Mouse (Mus musculus) cerebellum, postnatal 14 days (tissue): ENCODE results near the gene Zbtb40.
A peak's percentile ranks its signal among the peaks of the same experiment; 100 is the strongest.

Experiments
- DNase-seq, 2 experiments: peaks; one replicate each; pipeline ENCODE4 v3.0.0; 2021; ENCODE audit warnings: mixed read lengths in 2 of 2

The Zbtb40 gene

DNA sequence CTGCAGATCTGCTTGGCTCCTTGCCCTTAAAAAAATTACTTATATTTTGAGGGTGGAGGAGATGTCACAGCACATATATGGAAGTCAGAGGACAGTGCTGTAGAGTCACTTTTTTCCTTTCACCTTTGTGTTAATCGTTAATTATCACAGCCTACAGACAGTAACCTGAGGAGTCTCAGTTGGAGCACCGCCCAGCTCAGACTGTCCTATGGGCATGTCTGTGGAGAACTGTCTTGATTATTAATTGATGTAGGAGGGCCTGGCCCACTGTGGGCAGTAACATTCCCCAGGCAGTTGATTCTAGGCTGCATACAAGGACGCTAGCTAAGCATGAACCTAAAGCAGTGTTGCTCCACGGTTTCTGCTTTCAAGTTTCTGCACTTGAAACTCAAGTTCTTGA is 16.1 kb downstream of the Zbtb40 start:
- DNase-seq: no peak

DNA sequence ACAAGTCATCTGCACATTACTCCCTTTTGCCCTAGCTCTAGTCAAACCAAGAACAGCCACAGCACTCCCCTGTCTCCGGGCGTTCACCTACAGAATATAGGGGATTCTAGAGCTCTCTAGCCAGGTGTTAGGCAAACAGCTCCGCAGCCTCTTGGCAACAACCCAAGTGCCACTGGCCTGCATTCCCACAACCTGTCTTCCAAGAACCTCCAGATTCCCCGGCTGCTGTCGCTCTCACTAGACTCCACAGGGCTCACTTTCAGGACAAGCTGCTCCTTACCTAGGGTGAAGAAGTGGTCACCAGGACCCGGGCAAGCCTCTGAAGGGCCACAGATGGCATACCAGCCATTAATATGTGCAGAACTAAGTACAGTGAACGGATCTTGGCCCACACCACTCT is 17.3 kb downstream of the Zbtb40 start:
- peak in 1 of 2 experiments; percentile 65 for DNase-seq

DNA sequence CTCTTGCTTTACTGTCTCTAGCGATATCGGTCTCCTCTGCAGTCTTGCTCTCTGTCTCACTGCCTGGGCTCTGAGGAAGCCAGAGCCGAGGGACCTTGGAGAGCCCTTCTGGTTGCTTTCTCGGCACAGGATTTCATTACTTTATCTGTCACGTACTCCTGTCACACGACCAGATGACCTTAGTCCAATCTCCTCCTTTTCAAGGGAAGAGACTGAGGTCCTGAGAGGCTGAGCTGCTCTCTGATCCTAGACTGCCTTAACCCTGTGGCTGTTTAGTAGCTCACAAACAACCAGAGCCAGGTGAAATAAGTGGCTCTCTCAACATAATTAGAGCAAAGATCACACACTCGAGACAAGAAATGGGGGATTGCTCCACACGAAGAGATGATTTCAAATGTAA is 19.3 kb downstream of the Zbtb40 start:
- no peak for DNase-seq

DNA sequence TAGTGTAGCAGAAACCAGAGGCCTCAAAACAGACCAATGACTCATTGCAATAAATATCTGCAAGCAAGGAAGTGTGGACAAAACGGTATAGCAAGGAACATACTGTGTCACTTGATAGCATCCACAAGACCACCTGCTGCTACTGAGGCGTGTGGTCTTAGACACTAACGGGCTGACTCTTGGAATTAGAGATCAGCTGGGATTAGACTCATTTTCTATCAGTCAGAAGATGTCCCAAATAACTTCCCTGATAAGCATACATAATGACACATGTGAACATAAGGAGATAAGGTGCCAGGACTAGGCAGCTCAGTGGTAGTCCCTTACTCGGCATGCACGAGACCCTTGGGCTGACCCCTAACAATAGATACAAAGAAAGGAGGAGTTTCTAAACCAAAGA is 21.6 kb downstream of the Zbtb40 start:
- no peak for DNase-seq

DNA sequence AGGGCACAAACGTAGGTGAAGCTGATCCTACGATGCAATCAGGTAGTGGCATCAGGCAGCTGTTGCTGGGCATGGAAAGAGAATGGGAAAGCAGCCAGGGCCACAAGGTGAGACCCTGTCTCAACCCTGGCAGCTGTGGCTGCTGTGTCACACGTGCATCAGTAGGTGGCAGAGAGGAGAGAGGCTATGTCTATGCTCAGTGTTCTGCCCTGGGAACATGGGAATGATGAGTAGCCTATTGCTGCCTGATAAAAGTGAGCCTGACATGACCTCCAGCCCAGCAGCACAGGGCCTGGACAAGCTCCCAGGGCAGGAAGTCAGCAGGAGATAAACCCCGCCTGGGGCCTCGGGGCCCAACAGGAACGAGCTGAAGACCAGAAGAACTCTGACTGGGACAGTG is 23.0 kb downstream of the Zbtb40 start:
- no peak for DNase-seq

DNA sequence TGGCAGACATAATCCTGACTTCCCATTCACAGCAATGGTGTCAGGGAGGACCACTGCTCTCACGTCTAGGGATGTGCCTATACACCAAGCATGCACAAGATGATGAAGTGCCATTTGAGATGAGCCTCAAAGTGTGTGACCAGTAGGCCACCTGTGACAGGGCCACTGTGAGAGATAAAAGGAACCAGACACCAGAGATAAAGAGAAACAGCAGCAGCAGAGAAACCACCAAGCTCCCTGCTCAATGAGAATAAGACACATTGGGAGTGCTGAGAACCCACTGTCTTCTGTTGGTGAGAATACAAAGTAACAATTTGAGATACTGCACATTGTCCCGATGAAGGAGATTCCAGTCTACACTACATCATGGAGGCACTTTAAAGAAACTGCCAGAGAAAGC is 23.5 kb downstream of the Zbtb40 start:
- no peak for DNase-seq

DNA sequence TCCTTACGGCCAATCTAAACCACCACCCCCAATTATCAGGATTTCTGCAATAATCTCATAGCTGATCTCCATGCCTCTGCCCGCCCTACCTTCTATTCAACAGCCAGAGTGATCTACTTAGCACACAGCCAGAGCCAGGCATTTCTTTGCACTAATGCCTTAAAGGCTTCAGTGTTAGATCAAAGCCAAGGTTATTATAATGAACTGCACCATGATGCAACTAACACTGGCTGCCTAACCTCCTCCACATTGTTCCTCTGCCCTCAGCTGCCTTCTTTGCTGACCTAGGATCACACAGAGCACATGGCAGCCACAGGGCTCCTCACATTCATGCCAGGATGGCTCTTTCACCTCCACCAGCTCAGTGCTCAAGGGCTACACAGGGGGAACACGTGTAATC is 28.5 kb downstream of the Zbtb40 start:
- DNase-seq: no peak

DNA sequence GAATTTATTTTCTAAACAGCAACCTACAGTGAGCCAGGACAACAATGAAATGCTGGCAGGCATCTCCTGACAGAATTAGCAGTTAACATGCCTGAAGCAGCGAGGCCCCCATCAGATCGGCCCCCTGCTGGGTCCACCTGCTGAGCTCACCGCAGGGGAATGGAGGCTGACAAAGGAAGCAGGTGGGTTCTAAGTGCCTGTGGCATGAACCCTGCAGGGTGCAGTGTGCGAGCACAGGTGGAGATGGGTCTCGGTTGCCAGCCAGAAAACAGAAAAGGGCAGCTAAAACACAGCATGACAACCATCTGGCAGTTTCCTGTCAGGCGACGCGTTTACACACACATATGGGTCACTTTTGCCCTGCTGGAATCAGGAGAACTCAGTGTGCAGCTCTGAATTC is 32.7 kb downstream of the Zbtb40 start:
- peak; percentile 77 to 91 for DNase-seq

DNA sequence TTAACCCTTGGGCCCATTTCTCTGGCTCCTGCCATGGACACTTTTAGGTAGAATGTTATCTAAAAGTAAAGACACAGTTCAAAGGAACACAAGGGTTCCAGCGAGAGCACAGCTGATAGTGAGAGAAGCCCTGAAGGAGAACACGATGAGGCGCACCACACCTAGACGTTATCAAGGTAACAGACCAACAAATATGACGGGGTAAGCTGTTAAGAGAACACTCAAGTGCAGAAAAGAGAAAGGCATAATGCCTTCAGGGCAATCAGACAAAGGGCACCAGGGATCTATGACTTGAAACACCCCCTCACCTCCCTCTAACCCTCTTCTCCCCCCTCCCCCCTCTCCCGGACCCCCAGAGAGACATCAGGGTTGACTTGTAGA is 33.1 kb downstream of the Zbtb40 start:
- DNase-seq: no peak

DNA sequence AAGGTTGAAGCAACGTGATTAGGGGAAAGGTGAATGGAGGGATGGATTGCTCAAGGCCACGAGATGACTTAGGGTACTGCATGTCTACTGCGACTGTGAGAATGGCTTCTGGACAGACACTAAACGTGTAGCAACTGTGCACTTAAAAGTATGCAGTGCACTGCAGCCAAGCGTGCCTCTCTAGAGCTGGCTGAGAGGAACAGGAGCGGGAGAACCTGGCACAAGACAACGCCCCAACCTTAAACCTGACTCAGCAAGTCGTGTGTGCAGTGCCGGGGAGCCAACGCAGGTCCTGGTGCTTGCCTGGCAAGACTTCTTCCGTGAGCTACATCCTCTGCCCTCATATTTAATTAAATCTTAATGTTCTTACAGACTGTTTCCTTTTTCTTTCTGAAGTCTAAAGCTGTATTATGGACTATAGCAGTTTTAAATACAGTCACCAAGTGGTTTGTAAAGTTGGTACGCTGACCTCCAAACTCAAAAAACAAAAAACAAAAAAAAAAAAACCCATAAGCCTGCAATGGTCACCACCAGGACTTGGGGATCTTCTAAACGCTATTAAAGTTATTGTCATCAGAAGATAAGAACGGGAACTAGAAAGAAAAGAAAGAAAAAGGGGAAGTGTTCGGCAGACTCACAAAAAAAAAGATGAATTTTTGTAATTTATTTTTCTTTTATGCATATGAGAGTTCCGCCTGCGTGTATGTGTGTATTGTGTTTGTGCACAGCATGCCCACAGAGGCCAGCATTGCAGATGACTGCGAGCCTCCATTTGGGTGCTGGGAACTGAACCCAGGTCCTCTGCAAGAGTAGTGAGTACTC is 33.7 kb downstream of the Zbtb40 start:
- peak in 1 of 2 experiments; percentile 59 for DNase-seq

DNA sequence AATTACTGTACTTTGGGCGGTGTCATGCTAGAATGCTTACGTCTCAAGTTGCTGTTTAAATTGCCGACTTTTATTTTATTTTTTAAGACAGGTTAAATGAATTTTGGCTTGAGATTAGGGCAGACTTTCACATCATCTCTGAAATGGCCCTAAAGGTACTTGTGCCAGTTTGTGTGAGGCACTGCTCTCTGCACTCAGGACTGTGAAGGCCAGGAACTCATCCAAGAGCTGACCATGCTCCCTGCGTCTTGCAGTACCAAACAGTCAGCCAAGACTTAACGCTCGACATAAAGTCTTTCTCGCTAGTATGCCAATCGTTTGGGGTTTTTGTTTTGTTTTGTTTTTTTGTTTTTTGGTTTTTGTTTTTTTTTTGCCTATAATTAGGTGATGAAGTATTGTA is 34.5 kb downstream of the Zbtb40 start:
- no peak for DNase-seq

DNA sequence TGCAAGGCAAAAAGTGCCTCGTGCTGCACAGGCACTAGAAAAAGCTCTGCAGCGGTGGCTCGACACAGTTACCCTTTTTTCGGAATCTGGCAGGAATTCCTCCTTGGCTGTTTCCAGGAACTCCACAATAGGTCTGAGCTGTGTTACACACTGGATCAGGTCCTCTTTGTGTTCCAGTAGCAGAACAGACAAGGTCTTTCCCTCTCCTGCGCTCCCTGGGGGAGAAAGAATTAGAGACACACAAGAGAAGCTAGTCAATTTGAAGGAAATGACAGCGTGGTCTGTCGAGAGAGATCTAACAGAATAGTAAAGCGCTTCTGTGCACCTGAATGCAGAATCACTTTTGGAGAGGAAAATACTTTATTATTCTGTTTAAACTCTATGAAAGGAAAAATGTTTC is 41.6 kb downstream of the Zbtb40 start:
- no peak for DNase-seq

DNA sequence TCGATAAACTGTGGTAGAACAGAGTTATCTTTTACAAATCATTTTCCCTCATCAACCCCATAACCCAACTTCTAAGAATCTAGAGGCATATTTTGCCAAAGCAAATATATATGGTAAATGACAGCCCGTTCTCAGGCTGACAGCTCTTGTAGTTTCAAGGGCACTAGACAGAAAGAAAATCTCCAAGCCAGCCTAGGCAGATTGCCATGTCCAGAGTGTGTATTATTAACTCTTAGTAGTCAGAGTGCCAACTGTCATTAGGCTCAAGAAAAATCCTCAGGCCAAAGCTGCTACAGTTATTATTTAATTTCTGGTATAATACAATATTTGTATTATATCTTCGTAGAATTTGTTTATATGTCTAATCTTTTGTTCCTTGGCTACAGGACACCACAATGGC is 46.8 kb downstream of the Zbtb40 start:
- DNase-seq: peak; percentile 81 to 85

DNA sequence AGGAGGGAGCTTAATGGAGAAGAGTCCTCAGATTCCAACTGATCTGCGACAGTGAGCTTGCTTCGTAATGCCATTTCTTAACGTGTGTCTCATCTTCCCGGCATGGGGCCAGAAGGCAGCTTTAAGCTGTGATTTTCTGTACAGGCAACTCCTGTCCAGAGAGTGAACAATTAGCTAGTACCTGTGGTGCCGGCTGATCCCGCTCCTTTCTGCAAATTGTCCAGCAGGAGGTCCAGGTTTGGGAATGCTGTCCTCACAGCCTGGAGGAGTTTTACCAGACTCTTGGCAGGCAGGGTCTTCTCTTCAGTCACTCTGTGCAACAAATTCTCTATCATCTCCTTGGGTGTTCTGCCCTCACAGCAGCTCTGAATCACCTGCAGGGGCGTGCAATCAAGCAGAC is 47.6 kb downstream of the Zbtb40 start:
- DNase-seq: peak; percentile 46 to 57

DNA sequence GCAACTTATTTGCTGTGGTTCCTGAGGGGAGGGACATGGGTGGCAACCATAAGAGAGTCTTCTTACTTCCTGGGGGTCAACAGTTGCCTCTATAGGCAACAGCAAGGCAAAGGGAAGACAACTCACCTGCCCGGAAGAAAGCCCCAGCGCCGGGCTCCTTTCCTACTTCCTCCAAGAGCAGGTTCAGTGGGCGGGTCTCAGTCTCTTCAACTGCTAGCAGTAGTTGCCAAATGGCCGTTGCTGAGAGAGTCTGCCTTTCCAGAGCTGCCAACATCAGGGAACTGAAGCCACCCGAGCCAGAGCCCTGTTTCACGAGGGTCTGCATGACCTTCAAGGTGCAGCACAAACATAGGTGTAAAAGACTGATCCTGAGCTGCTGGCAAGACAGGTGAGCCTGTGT is 50.2 kb downstream of the Zbtb40 start:
- peak in 1 of 2 experiments; percentile 40 for DNase-seq

DNA sequence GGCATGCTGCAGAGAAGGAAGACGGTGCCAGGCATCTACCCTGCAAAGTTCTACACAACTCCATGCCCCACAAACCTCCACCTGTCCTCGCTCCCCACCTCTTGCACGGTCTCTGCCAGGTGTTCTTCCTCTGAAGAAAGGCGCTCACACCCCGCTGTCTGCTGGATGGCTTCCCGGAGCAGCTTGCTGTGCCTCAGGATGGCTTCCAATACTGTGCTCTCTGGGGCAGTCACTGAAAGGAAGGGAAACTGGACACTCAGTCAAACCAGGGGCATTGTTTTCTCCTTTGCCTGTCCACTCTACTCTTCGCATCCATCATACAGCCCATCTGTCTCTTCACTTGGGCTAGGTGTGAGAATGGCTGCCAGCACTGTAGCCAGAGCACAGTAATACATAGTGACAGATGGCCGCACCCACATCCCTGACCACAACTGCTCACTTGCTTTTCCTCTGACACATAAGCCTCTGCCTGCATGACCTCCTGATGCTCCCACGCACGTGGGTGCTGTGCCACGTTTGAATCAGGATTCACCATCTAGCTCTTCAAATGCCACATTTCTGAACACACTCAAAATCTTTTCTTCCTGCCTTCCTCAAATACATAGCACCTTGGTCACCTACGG is 50.8 kb downstream of the Zbtb40 start:
- DNase-seq: peak; percentile 72 to 84

DNA sequence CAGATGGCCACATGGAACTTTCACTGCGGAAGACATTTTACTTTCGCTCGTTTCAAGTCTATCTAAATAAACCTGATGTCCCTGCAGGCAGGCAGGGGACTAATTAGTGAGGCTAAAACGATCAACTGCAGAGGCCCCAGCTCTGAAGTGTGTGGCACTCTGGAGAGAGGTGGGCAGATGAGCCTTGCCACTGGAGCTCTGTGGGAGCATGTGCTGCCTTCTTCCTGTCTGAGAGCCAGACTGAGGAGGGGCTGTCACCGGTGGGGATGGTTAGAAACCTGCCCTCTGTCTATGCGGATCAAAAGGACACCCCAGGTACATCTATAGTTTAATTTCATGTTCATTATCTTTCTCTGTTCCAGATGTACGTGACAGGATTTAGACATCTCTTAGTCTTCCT is 51.7 kb downstream of the Zbtb40 start:
- DNase-seq: peak in 1 of 2 experiments; percentile 41

DNA sequence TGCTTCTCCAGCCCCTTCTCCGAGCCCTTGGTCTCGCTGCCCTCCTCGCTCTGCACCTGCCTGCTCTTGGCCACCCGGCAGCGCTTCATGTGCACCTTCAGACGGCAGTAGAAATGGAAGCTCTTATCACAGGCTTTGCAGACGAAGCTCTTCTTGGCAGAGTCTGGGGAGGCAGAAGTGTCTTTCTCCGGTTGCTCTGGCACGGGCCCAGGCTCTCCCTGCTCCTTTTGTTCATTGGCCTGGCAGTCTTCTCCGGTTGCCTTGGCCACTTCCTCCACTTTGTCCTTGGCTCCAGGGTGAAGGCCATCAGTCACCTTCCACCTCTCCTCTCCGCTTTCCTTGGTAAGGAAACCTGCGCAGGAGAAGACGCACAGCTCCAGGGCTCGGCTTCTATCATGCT is 53.2 kb downstream of the Zbtb40 start:
- DNase-seq: peak; percentile 86 to 88

DNA sequence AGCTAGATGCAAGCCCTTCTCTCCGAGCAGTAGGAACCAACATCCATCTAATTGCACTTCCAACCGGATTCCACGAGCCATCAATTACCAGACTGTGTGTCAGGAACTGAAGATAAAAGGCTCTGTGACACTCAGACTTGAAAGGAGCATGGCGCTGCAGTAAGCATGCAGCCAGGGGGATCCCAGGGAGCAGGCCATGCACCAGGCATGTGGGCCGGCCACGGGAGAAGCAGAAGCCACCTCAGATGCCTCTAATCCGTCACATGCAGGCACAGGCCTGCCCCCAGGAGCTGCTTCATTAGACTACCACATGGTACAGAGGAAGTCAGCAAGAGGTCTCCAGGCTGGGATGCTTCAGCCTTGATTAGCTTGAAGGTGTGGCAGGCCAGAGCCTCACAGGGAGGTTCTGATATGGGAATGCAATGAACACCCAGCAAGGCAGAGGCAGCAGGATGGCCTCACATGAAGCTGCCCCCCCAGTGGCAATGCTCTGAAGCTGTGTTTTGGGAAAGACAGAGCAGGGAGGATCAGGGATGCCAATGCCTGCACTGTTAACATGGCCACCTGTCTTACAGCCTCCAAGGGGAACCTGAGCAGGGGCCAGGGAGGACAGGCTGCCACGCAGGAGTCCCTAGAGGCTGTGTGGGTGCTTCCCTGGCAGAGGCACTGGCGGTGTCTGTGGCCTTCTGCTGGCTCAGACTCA is 66.5 kb downstream of the Zbtb40 start:
- no peak for DNase-seq

DNA sequence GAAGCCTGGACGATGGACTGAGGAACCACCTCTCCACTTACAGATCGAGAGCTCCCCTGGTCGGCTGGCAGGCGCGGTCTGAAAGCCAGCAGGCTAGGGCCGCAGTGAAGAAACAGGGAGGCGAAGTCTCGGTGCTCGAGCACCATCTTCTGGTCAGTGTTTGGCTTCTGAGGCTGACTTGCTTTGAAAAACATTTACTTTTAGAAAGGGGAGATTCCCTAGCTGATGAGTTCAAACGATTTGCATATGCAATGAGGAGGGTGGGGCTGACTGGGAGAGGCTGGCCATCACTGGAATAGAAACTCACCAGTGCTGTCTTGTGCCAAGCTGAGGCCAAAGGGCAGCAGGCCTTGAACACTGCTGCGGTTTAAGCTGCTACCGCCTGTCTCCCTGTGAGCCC is 67.3 kb downstream of the Zbtb40 start:
- peak; percentile 86 to 89 for DNase-seq

DNA sequence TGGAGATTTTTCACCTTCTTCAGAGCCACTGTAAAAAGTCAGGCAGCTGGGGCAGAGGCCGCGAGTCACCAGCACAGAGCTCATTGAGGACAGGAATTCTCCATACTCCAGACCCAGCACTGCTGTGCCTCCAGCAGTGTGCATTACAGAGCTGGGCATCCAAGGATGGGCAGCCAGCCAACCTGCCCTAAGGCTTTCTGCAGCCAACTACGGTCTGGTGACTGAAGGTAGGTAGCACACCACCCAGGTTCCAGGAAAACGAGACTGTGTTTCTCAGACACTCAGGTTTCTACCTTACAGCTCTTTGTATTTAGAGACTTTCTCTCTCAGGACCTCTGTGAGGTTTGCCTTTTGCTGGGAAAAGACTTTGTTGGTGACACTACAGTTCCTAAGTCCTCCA is 67.7 kb downstream of the Zbtb40 start:
- DNase-seq: peak; percentile 56 to 59

DNA sequence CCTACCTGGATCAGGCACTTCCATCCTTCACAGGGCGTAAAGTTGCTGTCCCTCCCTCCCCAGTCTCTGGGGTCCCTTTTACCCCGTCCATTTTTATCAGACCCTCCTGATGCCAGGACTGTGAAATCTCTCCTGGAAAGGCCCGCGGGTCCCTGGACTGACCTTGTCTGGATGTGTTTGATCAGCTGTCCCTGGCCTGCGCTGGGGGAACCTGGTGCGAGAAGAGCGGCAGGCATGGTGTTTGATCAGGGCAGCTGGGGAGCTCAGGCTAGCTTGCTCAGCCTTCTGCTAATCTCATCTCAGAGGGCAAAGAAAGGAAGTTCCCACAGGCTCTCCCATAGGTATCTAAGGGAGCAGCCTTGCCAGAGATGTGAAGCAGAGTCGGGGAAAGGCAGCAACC is 71.4 kb downstream of the Zbtb40 start:
- DNase-seq: no peak

DNA sequence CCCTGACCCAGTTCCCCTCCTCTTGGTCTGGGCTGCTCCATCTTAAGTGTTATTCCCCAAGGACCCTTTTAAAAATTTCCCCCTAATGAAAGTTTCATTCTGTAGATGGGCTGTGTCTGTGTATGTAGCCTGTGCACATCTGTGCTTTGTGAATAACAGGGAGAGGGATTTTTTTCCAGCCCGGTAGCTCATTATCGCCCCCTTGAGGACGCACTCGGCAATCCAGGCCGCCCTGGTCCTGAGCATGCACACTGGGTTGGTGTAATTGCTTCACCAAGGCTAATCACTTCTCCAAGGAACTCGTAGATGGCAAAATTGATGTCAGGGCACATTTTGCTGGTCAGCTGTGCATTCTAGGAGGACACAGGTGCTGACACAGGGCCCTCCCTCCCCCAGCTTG is 77.7 kb downstream of the Zbtb40 start:
- peak; percentile 59 to 81 for DNase-seq
